Mouse (Mus musculus): Measurements from ENCODE around the gene Prkag1. TPM values are rescaled to one million over a fixed set of nuclear protein-coding genes. Genes with fewer than 3 reads are reported as not detected.
A peak's percentile ranks its signal among the peaks of the same experiment; 100 is the strongest.
"Not testable (repeated sequence)": the region's sequence is repeated elsewhere in the genome, so short reads cannot be mapped to it uniquely, and the experiment has no call there.

Gene Prkag1
- polyA plus RNA-seq, 1 experiment from 2014 or later, result 89.0 TPM

DNA sequence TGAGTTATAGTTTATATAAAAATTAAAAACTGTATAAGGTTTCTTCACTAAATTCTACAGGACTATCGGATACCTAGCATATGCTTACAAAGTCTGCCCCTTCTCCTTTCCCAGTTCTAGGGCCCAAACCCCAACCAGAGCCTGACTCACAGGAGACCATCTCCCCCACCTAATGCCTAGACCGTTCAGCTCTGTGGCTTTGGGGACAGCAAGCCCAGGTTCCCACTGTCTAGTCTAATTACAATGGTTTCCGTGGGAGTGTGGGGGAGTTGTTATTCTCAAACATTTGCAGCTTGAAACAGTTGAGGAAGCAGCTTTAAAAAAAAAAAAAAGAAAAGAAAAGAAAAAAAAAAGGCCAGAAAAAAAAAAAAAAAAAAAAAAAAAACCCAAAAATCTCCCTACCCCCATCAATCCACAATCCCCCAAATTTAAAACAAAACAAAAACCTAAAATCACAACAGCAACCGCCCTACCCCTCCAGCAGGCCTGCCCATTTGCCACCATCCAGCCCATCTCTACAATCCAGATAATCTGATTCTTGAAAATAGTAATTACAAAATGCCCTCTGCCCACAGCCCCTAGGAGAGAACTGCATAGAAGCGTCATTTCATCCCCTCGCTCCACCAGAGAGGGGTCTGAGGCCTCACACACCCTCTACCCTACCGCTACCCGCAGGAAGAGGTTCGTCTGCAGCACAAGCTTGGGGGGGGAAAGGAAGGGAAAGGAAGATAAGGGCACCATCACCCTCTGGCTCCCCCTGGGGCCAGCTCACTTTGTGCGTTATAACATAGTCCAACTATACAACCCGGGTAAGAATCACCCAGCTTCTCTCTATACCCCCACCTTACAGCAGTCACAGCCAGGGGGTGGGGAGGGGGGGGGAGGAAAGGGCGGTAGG lies 1.1 kb upstream of the Prkag1 start:
- peak overlapping the region; percentile 63; the same call in 1 of the 2 replicates for H3K4me2 ChIP-seq (replicated peaks)
- no peaks in the 10 kb centered on the region for H3K27me3 ChIP-seq (replicated peaks)
- H3K27ac ChIP-seq, result peak overlapping the region; percentile 54; the same call in 1 of the 2 replicates
- H3K9me3 ChIP-seq, result no peaks in the 10 kb centered on the region
- WGBS, result 53% methylated on average over 12 of the region's 12 CpGs
- peaks cover 36% of the 10 kb centered on the region for H3K36me3 ChIP-seq
- H3K9ac ChIP-seq, result no peak overlapping the region
- H3K4me3 ChIP-seq (replicated peaks), result no peak overlapping the region
- ATAC-seq, result no peak
- H3K4me1 ChIP-seq (replicated peaks), result peaks cover 10% of the 10 kb centered on the region; the same call in 1 of the 2 replicates

DNA sequence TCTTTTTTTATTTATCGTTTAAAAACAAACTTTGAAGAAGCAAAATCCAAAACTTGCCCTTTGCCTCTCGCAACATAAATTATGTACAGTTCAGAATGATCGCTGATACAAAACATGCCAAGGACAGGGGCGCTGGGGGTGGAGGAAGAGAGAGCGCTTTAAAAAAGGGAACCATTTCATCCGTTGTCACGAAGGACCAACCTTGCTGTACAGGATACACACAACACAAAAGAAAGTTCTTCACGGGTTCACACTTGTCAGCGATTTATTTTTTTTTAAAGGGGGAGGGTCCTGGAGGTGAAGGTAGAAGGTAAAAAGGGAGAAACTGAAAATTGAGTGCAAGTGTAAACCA lies 339 bp upstream of the Prkag1 start:
- peak overlapping the region; percentile 63 for H3K4me2 ChIP-seq (replicated peaks)
- peaks cover 10% of the 10 kb centered on the region; the same call in 1 of the 2 replicates for H3K4me1 ChIP-seq (replicated peaks)
- peak; percentile 60 for ATAC-seq
- peaks cover 29% of the 10 kb centered on the region for H3K36me3 ChIP-seq
- no peaks in the 10 kb centered on the region for H3K27me3 ChIP-seq (replicated peaks)
- 8% methylated on average over 9 of the region's 9 CpGs for WGBS
- no peaks in the 10 kb centered on the region for H3K9me3 ChIP-seq
- peak overlapping the region; percentile 74 for H3K4me3 ChIP-seq (replicated peaks)
- H3K9ac ChIP-seq, result peak overlapping the region; percentile 16
- peak overlapping the region; percentile 82 for H3K27ac ChIP-seq

DNA sequence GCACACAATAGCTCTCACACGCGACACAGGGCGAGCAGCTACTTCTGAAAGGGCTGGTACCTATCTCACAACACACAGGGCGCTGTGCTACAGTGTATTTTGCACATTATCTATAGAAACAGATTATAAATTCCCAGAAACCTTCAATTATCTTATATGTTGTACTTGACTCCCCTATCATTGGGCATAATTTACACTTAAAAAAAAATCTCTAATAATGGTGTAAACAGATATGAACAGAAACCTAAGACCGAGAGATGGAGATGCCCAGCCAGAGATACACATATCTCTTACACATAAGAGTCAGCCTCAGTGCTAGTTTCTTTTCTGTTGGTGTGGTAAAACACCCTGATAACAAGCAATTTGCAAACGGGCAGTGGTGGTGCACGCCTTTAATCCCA lies 3.7 kb downstream of the Prkag1 start:
- Histone ChIP-seq H3K4me3 (replicated peaks) (no peak overlapping the region), H3K27me3 (replicated peaks) (no peaks in the 10 kb centered on the region), H3K36me3 (peaks cover 7% of the 10 kb centered on the region), H3K4me1 (replicated peaks) (peaks cover 10% of the 10 kb centered on the region; the same call in 1 of the 2 replicates), H3K9me3 (no peaks in the 10 kb centered on the region), H3K4me2 (replicated peaks) (no peak overlapping the region), H3K9ac (no peak overlapping the region), H3K27ac (no peak overlapping the region)
- ATAC-seq, result no peak
- 87% methylated on average over 7 of the region's 7 CpGs for WGBS

DNA sequence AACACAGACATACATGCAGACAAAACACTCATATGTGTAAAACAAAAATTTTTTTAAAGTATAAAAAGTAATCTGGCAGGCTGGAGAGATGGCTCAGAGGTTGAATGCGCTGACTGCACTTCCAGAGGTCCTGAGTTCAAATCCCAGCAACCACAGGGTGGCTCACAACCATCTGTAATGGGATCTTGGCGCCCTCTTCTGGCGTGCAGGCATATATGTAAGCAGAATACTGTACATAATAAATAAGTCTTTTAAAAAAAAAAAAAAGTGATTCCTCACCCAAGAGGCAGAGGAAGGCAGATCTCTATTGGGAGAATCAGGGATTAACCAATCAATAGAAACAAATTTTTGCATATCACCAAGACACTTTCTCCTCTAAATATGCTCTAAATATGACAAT lies 7.9 kb downstream of the Prkag1 start:
- H3K27ac ChIP-seq, result no peak overlapping the region
- H3K4me2 ChIP-seq (replicated peaks), result no peak overlapping the region
- H3K9ac ChIP-seq, result no peak overlapping the region
- peaks cover 10% of the 10 kb centered on the region for H3K36me3 ChIP-seq
- no peaks in the 10 kb centered on the region for H3K4me1 ChIP-seq (replicated peaks)
- no peaks in the 10 kb centered on the region for H3K27me3 ChIP-seq (replicated peaks)
- WGBS, result 71% methylated on average over 3 of the region's 3 CpGs
- no peak for ATAC-seq
- H3K4me3 ChIP-seq (replicated peaks), result no peak overlapping the region
- no peaks in the 10 kb centered on the region for H3K9me3 ChIP-seq

DNA sequence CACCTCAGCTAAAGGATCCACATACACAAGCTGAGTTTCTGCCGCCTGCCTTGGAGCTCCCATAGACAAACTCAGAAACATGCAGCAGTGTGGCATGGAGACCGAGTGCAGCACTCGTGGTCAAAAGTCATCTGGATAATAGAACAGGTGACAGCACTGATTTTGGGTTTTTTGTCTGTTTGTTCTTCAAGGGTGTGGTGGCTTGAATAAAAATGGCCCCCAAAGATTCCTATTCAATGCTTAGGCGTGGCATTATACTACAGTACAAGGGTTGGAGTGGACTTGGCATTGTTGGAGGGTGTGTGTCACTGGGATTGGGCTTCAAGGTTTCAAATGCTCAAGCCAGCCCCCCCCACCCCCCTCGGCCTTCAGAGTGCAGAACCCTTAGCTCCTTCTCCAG lies 9.2 kb downstream of the Prkag1 start:
- no peak overlapping the region for H3K4me3 ChIP-seq (replicated peaks)
- H3K36me3 ChIP-seq, result peaks cover 10% of the 10 kb centered on the region
- no peaks in the 10 kb centered on the region for H3K9me3 ChIP-seq
- no peak for ATAC-seq
- WGBS, result 85% methylated on average over 5 of the region's 5 CpGs
- H3K27me3 ChIP-seq (replicated peaks), result no peaks in the 10 kb centered on the region
- H3K4me2 ChIP-seq (replicated peaks), result no peak overlapping the region
- H3K27ac ChIP-seq, result no peak overlapping the region
- H3K4me1 ChIP-seq (replicated peaks), result no peaks in the 10 kb centered on the region
- no peak overlapping the region for H3K9ac ChIP-seq

DNA sequence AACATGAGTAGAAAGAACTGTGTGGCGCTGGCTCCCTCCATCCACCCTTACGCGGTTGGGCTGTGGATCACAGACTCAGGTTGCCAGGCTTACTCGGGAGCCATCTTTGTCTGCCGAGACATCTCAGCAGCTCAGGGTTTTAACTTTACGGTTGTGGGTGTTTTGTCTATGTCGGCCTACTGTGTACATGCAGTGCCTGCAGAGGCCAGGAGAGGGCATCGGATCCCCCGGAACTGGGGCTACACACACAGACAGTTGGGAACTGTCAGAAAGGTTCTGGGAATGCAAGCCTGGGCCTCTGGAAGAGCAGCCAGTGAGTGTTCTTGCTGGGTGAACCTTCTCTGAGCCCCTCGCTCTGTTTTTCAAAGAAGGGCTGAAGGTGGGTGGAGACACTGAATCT lies 9.9 kb downstream of the Prkag1 start:
- Histone ChIP-seq H3K36me3 (peaks cover 14% of the 10 kb centered on the region), H3K4me3 (replicated peaks) (no peak overlapping the region), H3K4me1 (replicated peaks) (no peaks in the 10 kb centered on the region), H3K27me3 (replicated peaks) (no peaks in the 10 kb centered on the region), H3K27ac (no peak overlapping the region), H3K9ac (no peak overlapping the region), H3K9me3 (no peaks in the 10 kb centered on the region), H3K4me2 (replicated peaks) (no peak overlapping the region)
- ATAC-seq, result no peak
- WGBS, result 43% methylated on average over 10 of the region's 10 CpGs

DNA sequence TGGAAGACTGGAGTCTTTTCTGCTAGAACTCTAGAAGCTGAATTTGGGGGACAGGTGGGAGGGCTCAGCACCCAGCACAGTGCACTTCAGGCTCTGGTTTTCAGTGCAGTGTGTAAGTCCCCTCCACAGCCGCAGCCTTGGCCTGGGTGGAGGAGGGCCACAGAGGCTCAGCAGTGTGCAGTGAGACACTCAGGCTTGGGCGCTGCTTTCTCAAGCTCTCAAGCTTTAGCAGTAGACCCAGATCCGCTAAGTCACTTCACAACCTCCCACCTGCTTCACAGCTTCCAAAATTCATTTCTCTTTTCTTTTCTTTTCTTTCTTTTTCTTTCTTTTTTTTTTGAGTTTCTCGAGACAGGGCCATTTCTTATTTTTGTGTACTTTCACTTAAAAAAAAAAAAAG lies 10.4 kb downstream of the Prkag1 start:
- no peak overlapping the region for H3K9ac ChIP-seq
- peaks cover 14% of the 10 kb centered on the region for H3K36me3 ChIP-seq
- H3K4me3 ChIP-seq (replicated peaks), result no peak overlapping the region
- no peaks in the 10 kb centered on the region for H3K9me3 ChIP-seq
- no peak overlapping the region for H3K4me2 ChIP-seq (replicated peaks)
- H3K4me1 ChIP-seq (replicated peaks), result no peaks in the 10 kb centered on the region
- ATAC-seq, result no peak
- 90% methylated on average over 4 of the region's 4 CpGs for WGBS
- no peak overlapping the region for H3K27ac ChIP-seq
- H3K27me3 ChIP-seq (replicated peaks), result no peaks in the 10 kb centered on the region

DNA sequence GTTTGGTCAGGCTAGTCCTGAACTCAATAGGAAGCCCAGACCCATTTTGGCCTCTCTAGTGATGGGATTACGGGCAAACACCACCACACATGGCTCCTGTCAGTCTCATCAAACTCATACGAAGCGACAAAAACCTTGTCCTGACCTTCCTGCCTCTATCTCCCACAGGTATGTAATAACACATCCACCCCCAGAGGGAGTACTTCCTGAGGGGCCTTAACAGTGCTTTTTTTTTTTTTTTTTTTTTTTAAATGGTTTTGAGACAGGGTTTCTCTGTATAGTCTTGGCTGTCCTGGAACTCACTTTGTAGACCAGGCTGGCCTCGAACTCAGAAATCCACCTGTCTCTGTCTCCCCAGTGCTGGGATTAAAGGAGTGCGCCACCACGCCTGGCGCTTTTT lies 13.2 kb downstream of the Prkag1 start:
- H3K9ac ChIP-seq, result no peak overlapping the region
- H3K27ac ChIP-seq, result no peak overlapping the region
- no peaks in the 10 kb centered on the region for H3K4me1 ChIP-seq (replicated peaks)
- H3K9me3 ChIP-seq, result no peaks in the 10 kb centered on the region
- peaks cover 23% of the 10 kb centered on the region for H3K36me3 ChIP-seq
- H3K27me3 ChIP-seq (replicated peaks), result no peaks in the 10 kb centered on the region
- WGBS, result 92% methylated on average over 7 of the region's 7 CpGs
- no peak for ATAC-seq
- H3K4me2 ChIP-seq (replicated peaks), result no peak overlapping the region
- H3K4me3 ChIP-seq (replicated peaks), result no peak overlapping the region

DNA sequence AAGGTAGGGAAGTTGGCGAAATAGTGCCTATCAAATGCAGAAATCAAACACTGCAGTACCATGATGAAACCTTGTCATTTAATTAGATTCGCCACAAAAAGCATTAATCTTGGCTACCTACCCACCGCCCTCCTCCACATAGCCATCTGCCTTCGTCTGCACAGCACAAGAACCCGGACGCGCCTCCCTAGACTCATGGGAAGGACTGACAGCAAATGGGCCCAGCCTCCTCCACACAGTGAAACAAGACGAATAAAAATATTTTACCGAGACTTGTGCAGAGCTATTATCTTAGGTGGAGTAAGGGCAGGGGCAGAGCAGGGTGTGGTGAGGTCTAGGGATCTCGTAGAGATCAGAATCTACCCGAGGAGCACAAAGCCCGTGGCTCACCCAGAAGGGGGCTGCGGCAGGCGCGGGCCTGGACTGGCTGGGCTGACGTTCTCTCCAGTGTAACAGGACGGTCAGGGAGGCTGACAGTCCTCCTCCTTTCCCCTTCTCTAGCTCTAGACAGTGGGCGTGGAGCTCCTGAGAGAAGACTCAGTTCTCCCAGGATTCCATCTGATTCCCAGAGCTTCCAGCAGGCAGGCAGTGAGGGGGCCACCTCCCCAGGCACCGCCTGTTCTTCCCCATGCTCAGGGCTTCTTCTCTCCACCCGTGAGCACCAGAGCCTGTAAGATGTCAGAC lies 18.4 kb downstream of the Prkag1 start:
- no peak overlapping the region for H3K27ac ChIP-seq
- peaks cover 28% of the 10 kb centered on the region for H3K36me3 ChIP-seq
- ATAC-seq, result no peak
- H3K9ac ChIP-seq, result no peak overlapping the region
- no peak overlapping the region for H3K4me2 ChIP-seq (replicated peaks)
- H3K4me3 ChIP-seq (replicated peaks), result no peak overlapping the region
- peaks cover 7% of the 10 kb centered on the region for H3K4me1 ChIP-seq (replicated peaks)
- 87% methylated on average over 20 of the region's 20 CpGs for WGBS
- H3K27me3 ChIP-seq (replicated peaks), result peaks cover 21% of the 10 kb centered on the region
- no peaks in the 10 kb centered on the region for H3K9me3 ChIP-seq

DNA sequence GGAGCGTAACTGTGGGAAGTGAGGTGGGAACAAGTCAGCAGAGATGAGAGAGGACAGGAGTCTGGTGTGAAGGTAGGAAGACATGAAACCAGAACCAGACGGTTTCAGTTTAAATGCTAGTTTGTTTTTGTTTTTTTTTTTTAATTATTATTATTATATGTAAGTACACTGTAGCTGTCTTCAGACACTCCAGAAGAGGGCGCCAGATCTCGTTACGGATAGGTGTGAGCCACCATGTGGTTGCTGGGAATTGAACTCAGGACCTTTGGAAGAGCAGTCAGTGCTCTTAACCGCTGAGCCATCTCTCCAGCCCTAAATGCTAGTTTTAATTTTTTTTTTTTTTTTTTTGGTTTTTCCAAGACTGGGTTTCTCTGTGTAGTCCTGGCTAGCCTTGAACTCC lies 21.1 kb downstream of the Prkag1 start:
- not testable (repeated sequence) for H3K4me2 ChIP-seq (replicated peaks); H3K4me3 ChIP-seq (replicated peaks); H3K9ac ChIP-seq; ATAC-seq; H3K27ac ChIP-seq; H3K9me3 ChIP-seq
- H3K36me3 ChIP-seq, result peaks cover 20% of the 10 kb centered on the region
- H3K27me3 ChIP-seq (replicated peaks), result peaks cover 48% of the 10 kb centered on the region
- H3K4me1 ChIP-seq (replicated peaks), result peaks cover 33% of the 10 kb centered on the region
- 75% methylated on average over 6 of the region's 6 CpGs for WGBS

DNA sequence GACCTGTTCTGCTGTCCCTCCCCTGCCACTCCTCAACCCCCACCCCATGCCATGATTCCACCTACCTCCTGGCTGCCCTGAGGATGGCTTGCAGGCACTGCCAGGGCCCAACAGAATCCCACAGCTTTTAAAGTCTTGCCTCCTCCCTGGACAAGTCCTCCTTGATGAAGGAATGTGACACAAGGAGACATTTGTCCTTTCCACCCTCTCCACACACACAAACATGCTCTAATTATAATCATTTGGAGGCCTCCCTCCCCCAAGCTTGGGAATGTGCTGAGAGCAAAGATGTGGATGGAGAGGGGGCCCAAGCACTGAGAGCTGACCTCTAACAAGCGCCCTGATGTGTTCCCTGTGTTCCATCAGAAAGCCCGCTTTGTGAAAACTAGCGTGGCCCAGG lies 21.9 kb downstream of the Prkag1 start, which contains the start of gene Ddn:
Gene Ddn (minus strand): TSS at position 101 of the 400 bp plus-strand sequence.
- Histone ChIP-seq H3K4me2 (replicated peaks) (peak within 1 kb of the TSS; percentile 94), H3K27me3 (replicated peaks) (peaks cover 56% of the 10 kb centered on the region), H3K4me3 (replicated peaks) (peak within 1 kb of the TSS; percentile 39), H3K36me3 (peaks cover 17% of the 10 kb centered on the region), H3K4me1 (replicated peaks) (peaks cover 34% of the 10 kb centered on the region), H3K27ac (no peak within 1 kb of the TSS), H3K9me3 (no peaks in the 10 kb centered on the region), H3K9ac (peak within 1 kb of the TSS; percentile 3; the same call in 1 of the 2 replicates)
- 52% methylated on average over 3 of the region's 3 CpGs for WGBS
- no peak for ATAC-seq

DNA sequence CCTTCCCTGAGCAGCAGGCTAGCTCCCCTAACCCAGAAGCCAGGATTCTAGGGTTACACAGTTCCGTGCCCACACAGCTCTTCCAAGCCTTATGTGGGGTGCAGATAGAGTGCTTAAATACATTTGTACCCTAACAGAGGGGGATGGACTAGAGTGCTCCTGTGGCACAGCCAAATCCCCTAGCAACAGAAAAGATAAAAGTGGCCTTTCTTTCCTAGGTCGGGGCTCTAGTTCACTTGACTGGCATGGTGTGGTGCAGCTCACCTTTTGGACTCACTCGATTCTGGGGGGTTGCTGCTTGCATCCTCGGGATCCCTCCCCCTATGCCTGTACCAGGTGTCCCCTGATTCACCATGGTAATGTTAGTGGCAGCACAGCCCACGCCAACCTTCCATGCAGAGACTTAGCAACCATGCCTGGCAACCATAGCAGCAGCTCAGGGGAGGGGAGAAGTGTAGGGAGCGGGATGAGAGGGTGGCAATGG lies 22.6 kb downstream of the Prkag1 start:
- H3K36me3 ChIP-seq, result peaks cover 11% of the 10 kb centered on the region
- H3K9ac ChIP-seq, result peak overlapping the region; percentile 3; the same call in 1 of the 2 replicates
- H3K27me3 ChIP-seq (replicated peaks), result peaks cover 63% of the 10 kb centered on the region
- H3K4me2 ChIP-seq (replicated peaks), result peak overlapping the region; percentile 94
- H3K4me1 ChIP-seq (replicated peaks), result peaks cover 36% of the 10 kb centered on the region
- no peak for ATAC-seq
- no peak overlapping the region for H3K27ac ChIP-seq
- no peaks in the 10 kb centered on the region for H3K9me3 ChIP-seq
- peak overlapping the region; percentile 39; the same call in 1 of the 2 replicates for H3K4me3 ChIP-seq (replicated peaks)
- WGBS, result 12% methylated on average over 6 of the region's 6 CpGs
